Mouse (Mus musculus) erythroid progenitor cell, adult 5-6 weeks (primary cell): ENCODE data around the gene Sema6d. TPM values are rescaled to one million over a fixed set of nuclear protein-coding genes. Genes with fewer than 3 reads are reported as not detected.

Experiments
- ATAC-seq: replicated peaks from 2 replicates; pipeline ENCODE4 v1.8.0; 2016; ENCODE audit warnings: moderate number of reproducible peaks, mild to moderate bottlenecking, moderate TSS enrichment, inconsistent platforms; ENCODE audit not compliant: poor library complexity, low FRiP score, severe bottlenecking
- total RNA-seq, 2 experiments: library from RNA; stranded (forward) in 1 of 2; stranded (reverse) in 1 of 2; fragments of 150-400 nt in 1 of 2; fragments of 186-747, 209-891 nt in 1 of 2; gene quantifications; 2 replicates each; pipeline versions ENCODE4 v1.2.3 to v1.2.4; 2015 to 2017; ENCODE audit warnings: low replicate concordance in 2 of 2

Gene Sema6d
- total RNA-seq, 2 experiments from 2014 or later = 1.3 to 5.0 TPM

DNA sequence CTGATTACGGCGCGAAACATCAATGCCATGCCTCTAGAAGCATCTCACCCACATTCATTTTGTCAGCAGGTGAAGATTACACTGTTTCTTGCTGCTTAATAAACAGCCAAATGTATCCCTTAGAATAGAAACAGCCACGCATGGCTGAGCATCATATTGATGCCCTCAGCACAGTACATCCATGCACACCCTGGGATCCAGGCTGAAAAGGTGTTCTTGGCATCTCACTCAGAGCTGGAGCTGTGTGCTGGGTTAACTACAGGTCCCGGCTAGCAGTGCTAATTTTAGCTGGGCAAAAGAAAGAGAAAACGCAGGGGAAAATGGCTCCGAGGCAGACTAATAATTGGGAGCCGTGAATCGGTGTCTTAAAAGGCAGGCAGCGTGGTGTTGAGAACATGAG, 612.9 kb downstream of the Sema6d start:
- ATAC-seq = no peak

DNA sequence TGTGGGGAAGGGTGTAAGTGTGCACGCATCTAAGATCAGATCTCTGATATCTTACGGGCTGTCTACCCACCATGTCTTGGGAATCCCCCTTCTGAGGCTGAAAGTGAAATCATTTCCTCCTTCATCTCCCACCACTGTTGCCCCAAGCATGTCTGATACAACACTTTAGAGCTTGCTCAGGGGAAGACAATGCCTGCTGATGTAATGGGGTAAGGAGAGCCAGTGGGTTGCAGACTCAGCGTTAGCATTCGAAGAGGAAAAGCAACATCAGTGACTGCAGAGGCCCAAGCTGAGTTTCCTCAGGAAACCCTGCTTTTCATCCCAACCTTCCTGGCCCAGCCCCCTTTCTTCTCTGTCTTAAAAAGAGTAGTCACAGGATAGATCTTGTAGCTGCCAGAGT, 615.2 kb downstream of the Sema6d start:
- no peak for ATAC-seq

DNA sequence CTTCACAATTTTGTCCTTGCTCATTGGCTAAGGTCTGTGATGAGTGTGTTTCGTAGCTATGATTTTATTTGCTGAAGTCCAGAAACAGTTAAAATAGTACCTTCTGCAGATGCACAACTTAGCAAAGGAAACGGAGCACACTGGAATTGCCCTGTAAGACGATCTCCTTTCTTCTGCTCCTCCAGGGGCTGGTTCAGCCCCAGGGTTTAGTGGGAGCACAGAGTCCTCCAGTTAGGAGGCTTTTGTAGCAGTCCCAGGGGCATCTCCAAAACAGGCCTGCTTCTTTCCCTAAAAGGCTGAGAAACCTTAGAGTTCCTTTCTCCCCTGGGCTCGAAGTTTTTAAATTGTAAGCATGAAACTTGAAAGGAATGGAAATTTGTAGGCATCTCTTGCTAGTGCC, 616.0 kb downstream of the Sema6d start:
- no peak for ATAC-seq

DNA sequence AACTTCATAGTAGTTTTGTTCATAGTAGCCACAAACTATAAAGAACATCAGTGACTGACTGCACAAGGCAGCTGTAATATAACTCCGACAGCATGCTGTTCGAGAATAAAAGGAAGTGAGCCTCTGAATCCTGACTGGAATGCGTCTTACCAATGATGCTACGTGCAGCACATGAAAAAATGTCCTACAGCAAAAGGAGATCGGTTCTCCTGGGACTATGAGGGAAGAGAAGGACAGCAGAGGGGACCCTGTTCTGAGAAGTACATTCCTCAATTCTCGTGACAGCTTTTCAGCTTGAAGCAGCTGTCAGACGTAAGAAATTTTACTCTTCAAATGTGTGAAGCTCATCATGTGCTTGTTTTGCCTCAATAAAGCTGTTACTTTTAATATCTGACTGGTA, 617.1 kb downstream of the Sema6d start:
- no peak for ATAC-seq
